Mouse (Mus musculus) lung, embryonic 14.5 days (tissue): ENCODE data around the gene Olfr490. TPM values are rescaled to one million over a fixed set of nuclear protein-coding genes. Genes with fewer than 3 reads are reported as not detected.

Experiments
- ATAC-seq: fragments of 200-750 bp; cut with Nextera tagmentation; 2 replicates; pipeline ENCODE4 v1.8.0; 2017; ENCODE audit warnings: mild to moderate bottlenecking, moderate TSS enrichment, moderate library complexity; ENCODE audit not compliant: insufficient read depth
- DNase-seq: peaks from one replicate; pipeline ENCODE4 v3.0.0-alpha.2; 2015
- H3K27ac ChIP-seq: fragments of 300-500 bp; sonication (generic); 2 replicates; pipeline ENCODE4 v1.5.1; 2014; ENCODE audit warnings: low read depth, mild to moderate bottlenecking, moderate library complexity
- H3K27me3 ChIP-seq: fragments of 300-500 bp; sonication (generic); 2 replicates; pipeline ENCODE4 v1.6.1; 2014; ENCODE audit warnings: low read length, control low read depth; ENCODE audit not compliant: insufficient read depth
- H3K36me3 ChIP-seq: fragments of 300-500 bp; sonication (generic); 2 replicates; pipeline ENCODE4 v1.6.1; 2014; ENCODE audit warnings: control low read depth; ENCODE audit not compliant: insufficient read depth
- H3K4me1 ChIP-seq: fragments of 300-500 bp; sonication (generic); 2 replicates; pipeline ENCODE4 v1.6.1; 2014; ENCODE audit warnings: antibody characterized with exemption, control low read depth; ENCODE audit not compliant: insufficient read depth
- H3K4me2 ChIP-seq: fragments of 300-500 bp; sonication (generic); 2 replicates; pipeline ENCODE4 v1.6.1; 2014; ENCODE audit warnings: mild to moderate bottlenecking
- H3K4me3 ChIP-seq: fragments of 300-500 bp; sonication (generic); 2 replicates; pipeline ENCODE4 v1.5.1; 2014; ENCODE audit warnings: low read depth, low read length
- H3K9ac ChIP-seq: fragments of 300-500 bp; sonication (generic); 2 replicates; pipeline ENCODE4 v1.6.1; 2014
- H3K9me3 ChIP-seq: fragments of 300-500 bp; sonication (generic); 2 replicates; pipeline ENCODE4 v1.6.1; 2016; ENCODE audit warnings: low read depth, low read length, control low read depth
- CTCF ChIP-seq: IDR thresholded peaks from 2 replicates; pipeline ENCODE4 v1.5.1; 2016; ENCODE audit warnings: antibody characterized with exemption, low read depth
- WGBS: fragments of 180-500 bp; shearing (Covaris S2); extraction: QIAGEN DNeasy Blood & Tissue Kit; methylation state at CpG from one replicate; pipeline ENCODE4 v1.1.7; 2014; 5-methylcytosine and 5-hydroxymethylcytosine counted together
- polyA plus RNA-seq: library from polyadenylated mRNA; unstranded; fragments of >200 nt; fragmentation: Nextera tagmentation; extraction: Ambion mirVana; gene quantifications from 2 replicates; pipeline ENCODE4 v1.2.1, GENCODE M21; 2014

Gene Olfr490
- polyA plus RNA-seq: not detected in 2 replicates

DNA sequence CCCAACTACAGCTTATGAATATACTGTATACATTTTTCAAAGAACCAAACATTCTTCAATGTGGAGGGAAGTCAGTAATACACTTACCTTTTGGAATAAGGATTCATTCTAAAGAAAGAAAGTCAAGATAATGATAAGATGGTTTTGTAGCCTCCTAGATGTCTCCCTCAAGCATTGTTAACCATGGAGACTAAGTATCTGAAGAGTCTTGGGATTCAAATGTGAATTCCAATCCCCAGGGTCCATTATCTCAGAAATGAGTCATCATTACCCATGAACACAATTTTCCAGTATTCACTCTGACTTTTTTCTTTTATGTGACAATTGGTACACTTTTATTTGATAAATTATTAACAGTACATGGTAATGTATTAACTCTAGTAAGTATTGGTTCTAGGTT lies at the start of gene Olfr490:
Gene Olfr490, minus strand, starts transcription at position 101 of the 400 bp plus-strand sequence.
- Histone ChIP-seq H3K9ac (no peak within 1 kb of the TSS), H3K27ac (no peak within 1 kb of the TSS), H3K4me2 (no peak within 1 kb of the TSS), H3K27me3 (no peaks in the 10 kb centered on the region), H3K4me1 (no peaks in the 10 kb centered on the region), H3K36me3 (no peaks in the 10 kb centered on the region), H3K4me3 (no peak within 1 kb of the TSS), H3K9me3 (no peaks in the 10 kb centered on the region)
- no peak for TF ChIP-seq CTCF
- no peak for ATAC-seq
- DNase-seq: no peak

DNA sequence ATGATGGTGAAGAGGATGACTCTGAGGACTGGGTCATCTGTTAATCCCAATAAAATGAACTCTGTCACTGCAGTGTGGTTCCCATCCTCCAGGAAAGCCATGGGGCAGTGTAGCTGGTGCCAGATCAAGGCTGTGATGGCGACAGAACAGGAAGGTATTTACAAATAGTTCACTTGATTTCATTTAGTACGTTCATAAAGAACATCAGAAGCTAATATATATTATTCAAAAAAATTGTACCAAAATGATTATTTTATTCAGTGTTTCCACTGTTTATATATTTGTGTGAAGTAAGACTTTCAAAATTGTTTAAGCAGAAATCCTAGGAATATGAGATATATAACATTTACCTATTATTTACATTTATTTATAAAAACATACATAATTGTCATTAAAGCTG lies 34.8 kb upstream of the Olfr490 start, which contains the start of gene Olfr492:
Gene Olfr492, minus strand, starts transcription at position 101 of the 400 bp plus-strand sequence.
- Histone ChIP-seq H3K4me1 (no peaks in the 10 kb centered on the region), H3K9me3 (no peaks in the 10 kb centered on the region), H3K9ac (no peak within 1 kb of the TSS), H3K4me2 (no peak within 1 kb of the TSS), H3K27ac (no peak within 1 kb of the TSS), H3K27me3 (no peaks in the 10 kb centered on the region), H3K4me3 (no peak within 1 kb of the TSS), H3K36me3 (no peaks in the 10 kb centered on the region)
- WGBS: 70% methylated on average over 2 of the region's 2 CpGs
- no peak for ATAC-seq
- TF ChIP-seq CTCF: no peak
- DNase-seq: no peak

- Histone ChIP-seq H3K4me2 (no peak within 1 kb of the TSS), H3K36me3 (no peaks in the 10 kb centered on the region), H3K9ac (no peak within 1 kb of the TSS), H3K4me3 (no peak within 1 kb of the TSS), H3K27ac (no peak within 1 kb of the TSS), H3K9me3 (no peaks in the 10 kb centered on the region), H3K4me1 (no peaks in the 10 kb centered on the region), H3K27me3 (no peaks in the 10 kb centered on the region)
- ATAC-seq (no peak), DNase-seq (no peak)
- 50% methylated on average over 1 of the region's 1 CpGs for WGBS
- TF ChIP-seq CTCF: no peak
These were observed 24.4 kb upstream of the Olfr490 start, which contains the start of gene Olfr491 for GRCm38 (mm10) chr7:108313151-108313550. Gene Olfr491, plus strand, starts transcription at chr7:108313451.

DNA sequence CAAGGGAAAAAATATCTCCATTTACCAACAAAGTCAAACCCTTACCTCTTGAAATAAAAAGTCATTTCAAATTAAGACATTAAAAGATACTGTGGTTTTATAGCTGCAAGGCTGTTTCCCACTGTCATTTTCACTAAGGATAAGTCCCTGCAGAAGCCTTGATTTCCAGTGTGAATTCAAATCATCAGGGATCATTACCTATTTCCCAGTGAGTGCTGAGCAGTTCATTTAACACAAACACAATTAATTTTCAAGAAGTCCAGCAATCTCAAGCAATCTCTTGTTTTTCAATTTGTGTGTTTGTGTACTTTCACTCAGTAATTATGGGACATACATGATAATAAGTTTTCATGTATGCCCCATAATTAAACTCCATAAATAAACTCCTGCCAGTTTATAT lies 30.5 kb downstream of the Olfr490 start, which contains the start of gene Olfr488:
Gene Olfr488, minus strand, starts transcription at position 101 of the 400 bp plus-strand sequence.
- no peak for TF ChIP-seq CTCF
- no peak within 1 kb of the TSS for H3K4me3 ChIP-seq
- H3K27ac ChIP-seq: no peak within 1 kb of the TSS
- H3K4me1 ChIP-seq: no peaks in the 10 kb centered on the region
- H3K27me3 ChIP-seq: no peaks in the 10 kb centered on the region
- ATAC-seq (no peak), DNase-seq (no peak)
- H3K36me3 ChIP-seq: no peaks in the 10 kb centered on the region
- no peak within 1 kb of the TSS for H3K4me2 ChIP-seq
- no peak within 1 kb of the TSS for H3K9ac ChIP-seq
- no peaks in the 10 kb centered on the region for H3K9me3 ChIP-seq

Other genes starting within 250 kb of the Olfr490 start
- not detected in 2 replicates for gene Olfr479, start 238.2 kb downstream of the Olfr490 start, polyA plus RNA-seq
- not detected in 2 replicates for gene Olfr480, start 221.6 kb downstream of the Olfr490 start, polyA plus RNA-seq
- gene Olfr481, start 209.1 kb downstream of the Olfr490 start, polyA plus RNA-seq: not detected in 2 replicates
- gene Olfr482, start 191.3 kb downstream of the Olfr490 start, polyA plus RNA-seq: 0.09 and 0.16 TPM in 2 replicates
- gene Olfr483, start 188.1 kb downstream of the Olfr490 start, polyA plus RNA-seq: not detected in 2 replicates
- gene Olfr484, start 161.5 kb downstream of the Olfr490 start, polyA plus RNA-seq: not detected in 2 replicates
- gene Olfr485, start 129.1 kb downstream of the Olfr490 start, polyA plus RNA-seq: not detected in 2 replicates
- not detected in 2 replicates for gene Olfr486, start 116.2 kb downstream of the Olfr490 start, polyA plus RNA-seq
- not detected in 2 replicates for gene Olfr487, start 74.3 kb downstream of the Olfr490 start, polyA plus RNA-seq
- gene Olfr488, start 30.6 kb downstream of the Olfr490 start, polyA plus RNA-seq: not detected in 2 replicates
- not detected in 2 replicates for gene Olfr491, start 24.5 kb upstream of the Olfr490 start, polyA plus RNA-seq
- gene Olfr492, start 34.7 kb upstream of the Olfr490 start, polyA plus RNA-seq: not detected in 2 replicates
- gene Olfr493, start 58.0 kb upstream of the Olfr490 start, polyA plus RNA-seq: not detected in 2 replicates
- not detected in 2 replicates for gene Olfr494, start 76.4 kb upstream of the Olfr490 start, polyA plus RNA-seq
- gene Olfr495, start 104.2 kb upstream of the Olfr490 start, polyA plus RNA-seq: not detected in 2 replicates
- gene Olfr497, start 131.5 kb upstream of the Olfr490 start, polyA plus RNA-seq: not detected in 2 replicates
- not detected in 2 replicates for gene Olfr498, start 176.4 kb upstream of the Olfr490 start, polyA plus RNA-seq
- not detected in 2 replicates for gene Olfr502, start 236.1 kb upstream of the Olfr490 start, polyA plus RNA-seq